Mouse (Mus musculus): Measurements from ENCODE around the gene Arhgef17.

DNA sequence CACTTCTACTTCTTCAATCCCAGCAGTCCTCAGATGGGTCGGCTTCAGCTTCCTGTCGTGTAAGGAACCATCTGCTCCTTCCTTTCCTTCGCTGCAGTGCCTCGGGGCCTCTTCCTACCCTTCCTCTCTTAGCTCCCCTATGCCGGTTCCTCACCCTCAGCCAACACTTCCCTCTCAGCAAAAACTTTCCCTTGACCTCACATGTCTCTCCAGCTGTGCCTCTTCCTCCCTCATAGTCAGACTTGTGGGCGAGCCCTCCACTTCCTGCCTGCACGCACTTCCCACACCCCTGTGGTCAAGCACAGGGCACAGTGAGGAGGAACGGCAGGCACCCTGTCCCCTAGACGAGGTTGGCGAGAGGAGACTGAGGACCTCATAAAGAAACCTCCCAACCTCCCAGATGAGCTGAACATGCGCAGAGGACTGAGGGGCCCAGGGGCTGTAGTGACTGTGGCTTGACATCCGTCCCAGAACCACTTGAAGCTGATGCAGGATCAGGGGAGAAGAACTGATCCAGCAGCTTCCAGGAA lies 18.6 kb upstream of the Arhgef17 start:
- no peak for TF ChIP-seq CTCF (IDR thresholded peaks at IDR 0.05; ENCODE audit: insufficient read depth, low read depth, low read length)
- TF ChIP-seq POLR2A (IDR thresholded peaks at IDR 0.05; ENCODE audit: insufficient read depth, low read depth, low read length): no peak

All from olfactory bulb, adult 2 months (tissue).